Mouse (Mus musculus) ES-CJ7 (cell line): ENCODE results near the gene 4921539E11Rik.

Source experiments
- DNase-seq: peaks from one replicate; pipeline ENCODE4 v3.0.0; 2011; ENCODE audit warnings: low read depth, low spot score

The 4921539E11Rik gene

GRCm38 (mm10) chr4:103290763-103291162 lies at the start of gene 4921539E11Rik:
Gene 4921539E11Rik (minus strand): TSS chr4:103290863.
- DNase-seq: no peak

GRCm38 (mm10) chr4:103335134-103335533 lies 44.5 kb upstream of the 4921539E11Rik start:
- no peak for DNase-seq

GRCm38 (mm10) chr4:103329348-103329747 lies 38.7 kb upstream of the 4921539E11Rik start:
- no peak for DNase-seq

- DNase-seq: peak; percentile 34
Observed at GRCm38 (mm10) chr4:103326994-103327393, 36.3 kb upstream of the 4921539E11Rik start.

GRCm38 (mm10) chr4:103324688-103325451 lies 34.2 kb upstream of the 4921539E11Rik start:
- no peak for DNase-seq

- DNase-seq: no peak
Observed at GRCm38 (mm10) chr4:103321461-103321860, 30.8 kb upstream of the 4921539E11Rik start.

- DNase-seq: no peak
Observed at GRCm38 (mm10) chr4:103315861-103316260, 25.2 kb upstream of the 4921539E11Rik start.

GRCm38 (mm10) chr4:103314526-103314910 lies 23.9 kb upstream of the 4921539E11Rik start:
- no peak for DNase-seq

GRCm38 (mm10) chr4:103313587-103314525 lies 23.2 kb upstream of the 4921539E11Rik start, which contains the start of gene Oma1:
Gene Oma1 (plus strand): TSS chr4:103313812.
- DNase-seq: peak; percentile 98

GRCm38 (mm10) chr4:103303851-103304250 lies 13.2 kb upstream of the 4921539E11Rik start:
- DNase-seq: no peak

GRCm38 (mm10) chr4:103299342-103299741 lies 8.7 kb upstream of the 4921539E11Rik start:
- DNase-seq: no peak

- no peak for DNase-seq
Observed at GRCm38 (mm10) chr4:103288342-103288741, 2.3 kb downstream of the 4921539E11Rik start.

- peak; percentile 64 for DNase-seq
Observed at GRCm38 (mm10) chr4:103273021-103273420, 17.6 kb downstream of the 4921539E11Rik start.

GRCm38 (mm10) chr4:103269336-103269735 lies 21.3 kb downstream of the 4921539E11Rik start:
- DNase-seq: peak; percentile 44

- DNase-seq: no peak
Observed at GRCm38 (mm10) chr4:103265166-103265565, 25.5 kb downstream of the 4921539E11Rik start.

GRCm38 (mm10) chr4:103263812-103264396 lies 26.8 kb downstream of the 4921539E11Rik start:
- DNase-seq: no peak

GRCm38 (mm10) chr4:103263378-103263777 lies 27.3 kb downstream of the 4921539E11Rik start:
- no peak for DNase-seq

- no peak for DNase-seq
Observed at GRCm38 (mm10) chr4:103258817-103259216, 31.8 kb downstream of the 4921539E11Rik start.

- DNase-seq: no peak
Observed at GRCm38 (mm10) chr4:103253846-103254245, 36.8 kb downstream of the 4921539E11Rik start.

GRCm38 (mm10) chr4:103249436-103250085 lies 41.1 kb downstream of the 4921539E11Rik start:
- DNase-seq: no peak

GRCm38 (mm10) chr4:103247813-103248212 lies 42.9 kb downstream of the 4921539E11Rik start:
- no peak for DNase-seq
